Mouse (Mus musculus): ENCODE measurements at regions not wholly inside any gene's neighbourhood (a gene's known extent, or its start where the extent isn't known, plus 50 kb on each side); places are given as distances from the start of the nearest gene placed in this dataset.
"Not testable (repeated sequence)": the region's sequence is repeated elsewhere in the genome, so short reads cannot be mapped to it uniquely, and the experiment has no call there.

DNA sequence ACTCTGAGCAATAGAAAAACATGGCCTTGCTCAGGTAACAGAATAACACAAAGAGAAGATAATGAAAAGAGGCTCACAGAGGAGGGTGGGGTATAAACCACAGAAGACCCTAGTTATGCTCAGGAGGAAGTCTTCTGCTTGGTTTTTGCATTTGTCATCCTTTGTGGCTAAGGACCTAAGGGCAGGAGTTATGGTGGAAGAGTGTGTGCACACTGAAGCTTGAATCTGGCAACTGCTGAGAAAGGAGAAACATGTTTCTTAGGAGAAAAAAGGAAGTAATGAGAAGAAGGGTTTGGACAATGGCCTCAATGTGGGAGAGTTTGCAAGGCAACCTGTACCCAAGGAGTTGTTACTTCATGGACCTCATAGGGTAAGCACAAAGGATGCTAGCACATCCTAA, 106.8 kb upstream of the Nyap2 start:
- Histone ChIP-seq H3K36me3 (ENCODE audit: control insufficient read depth, insufficient read depth, low read length) (no peaks in the 10 kb centered on the region), H3K9me3 (ENCODE audit: control insufficient read depth, low read length) (no peaks in the 10 kb centered on the region), H3K27me3 (ENCODE audit: control insufficient read depth, insufficient read depth, low read length) (no peaks in the 10 kb centered on the region), H3K27ac (ENCODE audit: low read depth, low read length) (no peak overlapping the region), H3K9ac (ENCODE audit: low read length) (no peak overlapping the region), H3K4me2 (no peak overlapping the region), H3K4me1 (ENCODE audit: control insufficient read depth, insufficient read depth, low read length) (no peaks in the 10 kb centered on the region), H3K4me3 (ENCODE audit: low read depth, low read length) (no peak overlapping the region)
- DNase-seq (ENCODE audit: low spot score, missing footprints): no peak
- ATAC-seq (ENCODE audit: low FRiP score): no peak

DNA sequence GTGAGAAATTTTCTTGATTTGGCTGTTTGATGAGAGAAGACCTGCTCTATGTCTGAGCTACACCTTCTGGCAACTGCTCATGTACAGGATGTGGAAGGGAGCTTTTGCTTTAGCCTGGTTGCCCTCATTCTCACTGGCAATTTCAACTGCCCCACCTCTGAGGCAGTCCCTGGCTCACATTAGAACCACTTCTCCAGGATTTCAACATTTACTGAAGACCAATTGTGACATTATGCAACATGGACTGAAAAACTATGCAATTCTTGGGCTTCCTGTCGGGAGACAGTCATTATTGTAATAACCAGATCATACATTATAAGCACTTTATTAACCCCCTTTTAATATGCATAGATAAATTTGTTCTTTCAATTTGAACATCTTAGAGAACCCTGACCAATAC, 107.6 kb upstream of the Nyap2 start:
- no peaks in the 10 kb centered on the region for H3K36me3 ChIP-seq (ENCODE audit: control insufficient read depth, insufficient read depth, low read length)
- DNase-seq (ENCODE audit: low spot score, missing footprints) (no peak), ATAC-seq (ENCODE audit: low FRiP score) (no peak)
- WGBS: 78% methylated on average over 1 of the region's 1 CpGs
- no peak overlapping the region for H3K9ac ChIP-seq (ENCODE audit: low read length)
- H3K27ac ChIP-seq (ENCODE audit: low read depth, low read length): no peak overlapping the region
- H3K9me3 ChIP-seq (ENCODE audit: control insufficient read depth, low read length): no peaks in the 10 kb centered on the region
- H3K27me3 ChIP-seq (ENCODE audit: control insufficient read depth, insufficient read depth, low read length): no peaks in the 10 kb centered on the region
- no peaks in the 10 kb centered on the region for H3K4me1 ChIP-seq (ENCODE audit: control insufficient read depth, insufficient read depth, low read length)
- H3K4me2 ChIP-seq: no peak overlapping the region
- H3K4me3 ChIP-seq (ENCODE audit: low read depth, low read length): no peak overlapping the region

DNA sequence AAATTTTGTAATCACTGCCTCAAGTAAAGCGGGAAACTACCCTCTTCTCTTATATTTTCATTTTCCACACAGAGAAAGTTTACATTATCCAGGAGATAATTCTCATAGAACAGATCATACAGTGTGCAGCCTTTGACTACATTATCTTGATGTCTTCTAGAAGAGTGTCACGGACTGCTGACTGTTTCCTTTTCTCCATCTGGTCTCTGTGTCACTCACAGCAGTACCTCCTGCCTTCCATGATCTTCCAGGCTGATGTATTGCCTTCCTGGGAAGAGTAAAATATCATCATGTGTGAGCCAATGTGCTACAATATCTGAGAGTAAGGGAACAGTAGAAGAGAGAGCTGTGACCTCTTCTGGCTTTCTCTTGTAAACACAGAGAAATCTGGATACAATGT, 111.0 kb upstream of the Nyap2 start:
- Histone ChIP-seq H3K4me1 (ENCODE audit: control insufficient read depth, insufficient read depth, low read length) (no peaks in the 10 kb centered on the region), H3K9me3 (ENCODE audit: control insufficient read depth, low read length) (no peaks in the 10 kb centered on the region), H3K27ac (ENCODE audit: low read depth, low read length) (no peak overlapping the region), H3K9ac (ENCODE audit: low read length) (no peak overlapping the region), H3K4me3 (ENCODE audit: low read depth, low read length) (no peak overlapping the region), H3K36me3 (ENCODE audit: control insufficient read depth, insufficient read depth, low read length) (no peaks in the 10 kb centered on the region), H3K27me3 (ENCODE audit: control insufficient read depth, insufficient read depth, low read length) (no peaks in the 10 kb centered on the region), H3K4me2 (no peak overlapping the region)
- DNase-seq (ENCODE audit: low spot score, missing footprints): no peak
- 81% methylated on average over 2 of the region's 2 CpGs for WGBS
- ATAC-seq (ENCODE audit: low FRiP score): no peak

DNA sequence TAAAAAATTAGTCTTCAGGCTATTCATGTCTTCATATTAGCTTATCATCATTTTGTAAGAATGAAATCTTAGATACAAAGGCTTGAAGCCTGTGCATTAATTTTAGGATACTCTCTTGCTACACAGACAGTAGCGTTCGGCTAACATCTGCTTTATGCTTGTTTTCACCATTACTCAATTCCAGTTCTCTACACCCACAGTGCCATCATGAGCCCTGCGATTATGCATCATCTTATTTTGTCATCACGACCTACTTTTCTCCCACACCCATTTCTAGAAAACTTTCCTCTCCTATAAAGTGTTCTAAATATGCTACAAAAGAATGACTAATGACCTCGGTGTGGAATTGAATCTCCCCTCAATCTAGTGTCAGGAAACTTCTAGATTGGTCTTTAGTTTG, 112.4 kb upstream of the Nyap2 start:
- H3K9me3 ChIP-seq (ENCODE audit: control insufficient read depth, low read length): no peaks in the 10 kb centered on the region
- ATAC-seq (ENCODE audit: low FRiP score) (no peak), DNase-seq (ENCODE audit: low spot score, missing footprints) (no peak)
- no peak overlapping the region for H3K9ac ChIP-seq (ENCODE audit: low read length)
- H3K4me1 ChIP-seq (ENCODE audit: control insufficient read depth, insufficient read depth, low read length): no peaks in the 10 kb centered on the region
- no peak overlapping the region for H3K4me3 ChIP-seq (ENCODE audit: low read depth, low read length)
- H3K4me2 ChIP-seq: no peak overlapping the region
- no peak overlapping the region for H3K27ac ChIP-seq (ENCODE audit: low read depth, low read length)
- no peaks in the 10 kb centered on the region for H3K36me3 ChIP-seq (ENCODE audit: control insufficient read depth, insufficient read depth, low read length)
- 91% methylated on average over 5 of the region's 5 CpGs for WGBS
- no peaks in the 10 kb centered on the region for H3K27me3 ChIP-seq (ENCODE audit: control insufficient read depth, insufficient read depth, low read length)

DNA sequence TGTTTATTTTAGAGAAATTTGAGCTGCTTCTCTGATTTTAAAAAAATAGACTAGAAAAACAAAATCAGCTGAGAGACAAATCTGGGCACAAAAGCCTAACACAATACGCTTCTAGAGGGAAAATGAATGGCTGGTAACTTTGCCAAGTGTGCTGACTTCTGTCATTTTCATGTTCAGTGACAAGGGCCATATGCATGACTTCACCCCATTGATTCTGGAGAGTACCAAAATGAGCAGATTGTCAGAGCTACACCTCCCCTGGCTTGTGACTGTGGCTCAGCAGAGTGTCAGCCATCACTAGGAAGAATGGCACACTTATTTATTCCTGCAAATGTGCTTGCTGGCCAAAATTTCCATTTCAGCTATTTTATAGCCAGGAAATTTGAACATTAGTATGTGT, 112.9 kb upstream of the Nyap2 start:
- no peak overlapping the region for H3K9ac ChIP-seq (ENCODE audit: low read length)
- DNase-seq (ENCODE audit: low spot score, missing footprints) (no peak), ATAC-seq (ENCODE audit: low FRiP score) (no peak)
- H3K36me3 ChIP-seq (ENCODE audit: control insufficient read depth, insufficient read depth, low read length): no peaks in the 10 kb centered on the region
- H3K27me3 ChIP-seq (ENCODE audit: control insufficient read depth, insufficient read depth, low read length): no peaks in the 10 kb centered on the region
- no peak overlapping the region for H3K4me2 ChIP-seq
- WGBS: 91% methylated on average over 1 of the region's 1 CpGs
- no peaks in the 10 kb centered on the region for H3K4me1 ChIP-seq (ENCODE audit: control insufficient read depth, insufficient read depth, low read length)
- no peak overlapping the region for H3K27ac ChIP-seq (ENCODE audit: low read depth, low read length)
- H3K9me3 ChIP-seq (ENCODE audit: control insufficient read depth, low read length): no peaks in the 10 kb centered on the region
- no peak overlapping the region for H3K4me3 ChIP-seq (ENCODE audit: low read depth, low read length)

DNA sequence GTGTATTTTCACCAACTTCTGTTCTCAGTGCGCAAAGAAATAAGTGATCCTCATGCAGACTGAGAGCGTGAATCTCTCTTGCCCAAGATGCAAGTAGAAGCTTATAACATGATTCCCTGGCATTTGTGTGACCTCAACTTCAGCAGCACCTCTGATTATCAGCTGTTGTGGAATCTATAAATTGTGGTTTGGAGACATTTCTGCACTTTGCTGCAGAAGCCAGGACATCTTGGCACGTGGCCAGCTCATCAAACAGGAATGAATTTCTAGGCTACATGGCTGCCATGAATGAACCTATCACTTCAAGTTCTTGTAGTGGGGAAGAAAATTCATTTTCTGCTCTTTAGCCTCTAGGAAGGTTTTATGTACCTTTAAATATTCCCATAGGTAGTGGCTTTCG, 126.3 kb upstream of the Nyap2 start:
- H3K4me1 ChIP-seq (ENCODE audit: control insufficient read depth, insufficient read depth, low read length): no peaks in the 10 kb centered on the region
- no peak for DNase-seq (ENCODE audit: low spot score, missing footprints)

DNA sequence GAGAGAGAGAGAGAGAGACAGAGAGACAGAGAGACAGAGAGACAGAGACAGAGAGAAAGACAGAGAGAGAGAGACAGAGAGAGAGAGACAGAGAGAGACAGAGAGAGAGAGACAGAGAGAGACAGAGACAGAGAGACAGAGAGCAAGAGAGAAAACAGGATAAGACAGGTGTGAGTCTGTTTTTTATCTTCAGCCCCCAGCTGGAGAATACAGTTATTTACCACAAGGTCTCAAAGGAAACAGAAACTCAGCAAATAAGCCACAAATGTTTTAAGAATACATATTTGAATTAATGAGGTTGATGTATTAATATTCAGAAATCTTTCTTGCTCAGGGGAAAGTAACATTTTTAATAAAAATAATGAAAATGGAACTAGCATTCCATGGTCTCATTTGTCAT, 130.7 kb upstream of the Nyap2 start:
- not testable (repeated sequence) for H3K9ac ChIP-seq (ENCODE audit: low read length); H3K36me3 ChIP-seq (ENCODE audit: control insufficient read depth, insufficient read depth, low read length); H3K4me2 ChIP-seq; H3K27me3 ChIP-seq (ENCODE audit: control insufficient read depth, insufficient read depth, low read length); H3K4me3 ChIP-seq (ENCODE audit: low read depth, low read length); DNase-seq (ENCODE audit: low spot score, missing footprints); H3K4me1 ChIP-seq (ENCODE audit: control insufficient read depth, insufficient read depth, low read length); H3K9me3 ChIP-seq (ENCODE audit: control insufficient read depth, low read length); ATAC-seq (ENCODE audit: low FRiP score); H3K27ac ChIP-seq (ENCODE audit: low read depth, low read length)

More for the DNA sequence above, 126.3 kb upstream of the Nyap2 start:
- Histone ChIP-seq H3K9me3 (ENCODE audit: control insufficient read depth, low read length) (no peaks in the 10 kb centered on the region), H3K27me3 (ENCODE audit: control insufficient read depth, insufficient read depth, low read length) (no peaks in the 10 kb centered on the region), H3K9ac (ENCODE audit: low read length) (no peak overlapping the region), H3K27ac (ENCODE audit: low read depth, low read length) (no peak overlapping the region), H3K4me2 (no peak overlapping the region), H3K4me3 (ENCODE audit: low read depth, low read length) (no peak overlapping the region), H3K36me3 (ENCODE audit: control insufficient read depth, insufficient read depth, low read length) (no peaks in the 10 kb centered on the region)
- no peak for ATAC-seq (ENCODE audit: low FRiP score)
- WGBS: 91% methylated on average over 4 of the region's 4 CpGs

DNA sequence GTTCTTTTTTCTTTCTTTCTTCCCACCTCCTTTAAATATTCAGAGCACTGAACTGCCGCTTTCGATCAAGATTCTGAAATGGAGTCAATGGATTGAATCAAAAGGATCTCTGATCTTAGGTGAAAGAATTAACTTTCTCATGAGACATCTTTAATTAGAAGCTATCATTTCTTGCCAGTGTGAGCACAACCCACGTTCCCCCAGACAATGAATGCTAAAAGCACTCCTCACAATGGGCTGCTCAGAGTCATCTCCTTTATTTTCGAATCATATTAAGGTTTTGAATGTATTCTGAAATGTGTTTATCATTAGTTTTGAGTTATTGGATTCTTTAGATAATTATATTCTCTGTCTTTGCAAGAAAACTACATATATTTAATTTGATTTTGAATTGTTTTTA, 137.4 kb upstream of the Nyap2 start:
- H3K4me3 ChIP-seq (ENCODE audit: low read depth, low read length): no peak overlapping the region
- no peak overlapping the region for H3K27ac ChIP-seq (ENCODE audit: low read depth, low read length)
- H3K4me1 ChIP-seq (ENCODE audit: control insufficient read depth, insufficient read depth, low read length): no peaks in the 10 kb centered on the region
- H3K27me3 ChIP-seq (ENCODE audit: control insufficient read depth, insufficient read depth, low read length): no peaks in the 10 kb centered on the region
- no peak overlapping the region for H3K9ac ChIP-seq (ENCODE audit: low read length)
- no peaks in the 10 kb centered on the region for H3K36me3 ChIP-seq (ENCODE audit: control insufficient read depth, insufficient read depth, low read length)
- WGBS: 63% methylated on average over 4 of the region's 4 CpGs
- ATAC-seq (ENCODE audit: low FRiP score) (no peak), DNase-seq (ENCODE audit: low spot score, missing footprints) (no peak)
- no peaks in the 10 kb centered on the region for H3K9me3 ChIP-seq (ENCODE audit: control insufficient read depth, low read length)
- no peak overlapping the region for H3K4me2 ChIP-seq

DNA sequence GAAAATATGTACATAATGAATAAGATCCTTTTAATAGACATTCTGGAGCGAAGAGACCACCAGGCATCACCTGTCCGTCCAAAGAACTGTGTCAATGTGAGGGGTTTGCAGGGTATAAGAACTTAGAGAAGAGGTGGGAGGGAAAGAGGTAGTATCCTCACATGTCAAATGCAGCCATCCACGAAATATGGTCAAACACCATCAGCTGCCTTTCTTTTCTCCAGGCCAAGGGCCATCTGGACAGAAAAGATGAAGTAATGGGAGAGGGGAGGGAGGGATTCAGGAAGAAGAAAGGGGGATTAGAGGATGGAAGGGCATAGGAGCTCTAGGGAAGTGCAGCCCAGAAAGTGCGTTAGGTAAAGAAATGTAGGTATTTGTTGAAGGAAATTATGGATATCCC, 141.0 kb upstream of the Dock10 start:
- Histone ChIP-seq H3K4me2 (no peak overlapping the region), H3K27me3 (ENCODE audit: control insufficient read depth, insufficient read depth, low read length) (no peaks in the 10 kb centered on the region), H3K36me3 (ENCODE audit: control insufficient read depth, insufficient read depth, low read length) (no peaks in the 10 kb centered on the region), H3K9me3 (ENCODE audit: control insufficient read depth, low read length) (no peaks in the 10 kb centered on the region), H3K9ac (ENCODE audit: low read length) (no peak overlapping the region), H3K4me3 (ENCODE audit: low read depth, low read length) (no peak overlapping the region), H3K27ac (ENCODE audit: low read depth, low read length) (no peak overlapping the region), H3K4me1 (ENCODE audit: control insufficient read depth, insufficient read depth, low read length) (no peaks in the 10 kb centered on the region)
- DNase-seq (ENCODE audit: low spot score, missing footprints) (no peak), ATAC-seq (ENCODE audit: low FRiP score) (no peak)
- 77% methylated on average over 4 of the region's 4 CpGs for WGBS

DNA sequence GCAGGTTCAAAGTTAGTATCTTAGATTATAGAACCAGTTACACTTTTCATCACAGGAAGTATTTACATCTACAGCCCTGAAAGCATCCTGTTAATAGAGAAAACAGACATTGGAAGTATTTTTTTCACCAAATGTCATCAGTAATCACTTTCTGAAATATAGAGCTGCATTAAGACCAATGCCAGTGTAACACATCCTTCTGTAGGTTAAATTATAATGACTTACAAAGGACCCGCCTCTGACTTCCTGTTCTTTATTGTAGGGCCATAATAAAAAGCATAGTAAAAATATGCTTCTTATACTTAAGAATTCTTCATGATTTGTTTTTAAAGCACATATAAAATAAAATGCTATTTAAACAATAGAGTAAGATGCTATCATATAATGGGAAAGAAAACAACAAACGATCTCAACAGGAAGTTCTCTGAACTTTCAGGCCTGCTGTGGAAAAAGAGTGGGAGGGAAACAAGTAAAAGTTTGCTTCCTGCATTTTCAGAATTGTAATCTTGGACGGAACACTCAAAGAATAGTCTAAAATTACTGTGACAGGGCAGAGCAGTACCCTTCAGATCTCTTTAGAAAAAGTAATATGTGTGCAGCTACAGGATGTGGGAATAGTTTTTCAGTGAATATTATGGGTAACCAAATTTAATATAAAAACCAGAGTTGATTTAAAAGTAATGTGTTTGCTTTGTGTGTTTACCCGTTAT, 116.0 kb upstream of the Dock10 start:
- Histone ChIP-seq H3K9ac (ENCODE audit: low read length) (no peak overlapping the region), H3K27ac (ENCODE audit: low read depth, low read length) (no peak overlapping the region), H3K4me1 (ENCODE audit: control insufficient read depth, insufficient read depth, low read length) (no peaks in the 10 kb centered on the region), H3K4me2 (no peak overlapping the region), H3K4me3 (ENCODE audit: low read depth, low read length) (no peak overlapping the region), H3K36me3 (ENCODE audit: control insufficient read depth, insufficient read depth, low read length) (no peaks in the 10 kb centered on the region), H3K9me3 (ENCODE audit: control insufficient read depth, low read length) (no peaks in the 10 kb centered on the region), H3K27me3 (ENCODE audit: control insufficient read depth, insufficient read depth, low read length) (no peaks in the 10 kb centered on the region)
- ATAC-seq (ENCODE audit: low FRiP score): no peak
- no peak for DNase-seq (ENCODE audit: low spot score, missing footprints)
- WGBS: 80% methylated on average over 4 of the region's 4 CpGs

Measured in midbrain, embryonic 11.5 days (tissue).